ENCODE assay signal across 38 mouse cellular contexts in the genomic region with DNA sequence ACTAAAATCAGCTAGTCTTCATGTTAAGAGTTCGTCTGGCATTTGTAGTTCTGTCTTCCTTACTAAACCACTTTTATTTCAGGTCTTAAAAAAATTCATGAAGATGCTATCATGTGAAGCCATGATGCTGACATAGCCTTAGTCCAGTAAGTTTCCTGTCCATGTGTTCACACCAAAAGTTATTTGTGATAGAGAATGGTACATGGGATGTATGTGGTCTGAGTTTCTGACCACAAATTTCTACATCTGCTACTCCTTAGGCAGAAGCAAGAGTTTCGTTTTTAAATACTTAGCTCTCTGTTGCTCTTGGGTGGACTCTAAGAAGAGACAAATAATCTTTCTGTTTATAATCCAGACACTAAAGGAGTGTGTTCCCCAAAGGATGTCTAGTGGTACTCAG. TPM values are rescaled to one million over a fixed set of nuclear protein-coding genes. Genes with fewer than 3 reads are reported as not detected.
"Had no signal": no experiment of that assay in that cellular context is flagged by ENCODE, and none has a peak within 500 bp of the region (broad histone marks: within the 10 kb centered on the region; RNA-seq: fewer than 3 reads in every experiment).

No protein-coding gene starts in this region.

- H3K27me3 ChIP-seq: heart, embryonic 12.5 days; hindbrain, embryonic 12.5 days; intestine, embryonic 15.5 days; limb, embryonic 13.5 days; limb, embryonic 15.5 days; liver, embryonic 12.5 days had no signal

- ATAC-seq: hindbrain, embryonic 16.5 days; inflammation-experienced regulatory T-cells, adult 6 months; intestine, embryonic 15.5 days; intestine, postnatal 0 days; liver, embryonic 12.5 days had no signal

- H3K27ac ChIP-seq: heart, embryonic 10.5 days; hindbrain, embryonic 10.5 days; hindbrain, embryonic 12.5 days; hindbrain, embryonic 14.5 days; intestine, embryonic 15.5 days; layer of hippocampus, adult 2 months; limb, embryonic 13.5 days; limb, embryonic 15.5 days; liver, embryonic 12.5 days had no signal

- H3K9ac ChIP-seq: heart, embryonic 12.5 days; hindbrain, embryonic 12.5 days; hindbrain, embryonic 14.5 days; intestine, embryonic 15.5 days; limb, embryonic 13.5 days; limb, embryonic 15.5 days; liver, embryonic 12.5 days had no signal

- H3K4me1 ChIP-seq: heart, embryonic 10.5 days; heart, embryonic 12.5 days; hindbrain, embryonic 10.5 days; hindbrain, embryonic 12.5 days; intestine, embryonic 15.5 days; limb, embryonic 13.5 days; limb, embryonic 15.5 days; liver, embryonic 12.5 days had no signal

- H3K4me3 ChIP-seq: heart, embryonic 10.5 days; heart, embryonic 12.5 days; hindbrain, embryonic 10.5 days; hindbrain, embryonic 12.5 days; intestine, embryonic 15.5 days; layer of hippocampus, adult 2 months; limb, embryonic 13.5 days; limb, embryonic 15.5 days; liver, embryonic 12.5 days had no signal

- DNase-seq: gastrocnemius, postnatal 14 days; heart, adult 11 months; heart, postnatal 10 days; heart, postnatal 4 days; kidney, adult 18-20 months; kidney, adult 8-10 months; kidney, postnatal 10 days; kidney, postnatal 25 days; kidney, postnatal 4 days; left cerebral cortex, postnatal 4 days had no signal

- H3K36me3 ChIP-seq: heart, embryonic 10.5 days; heart, embryonic 12.5 days; hindbrain, embryonic 10.5 days; hindbrain, embryonic 12.5 days; intestine, embryonic 15.5 days; limb, embryonic 13.5 days; limb, embryonic 15.5 days; liver, embryonic 12.5 days had no signal

RNA-seq across cellular contexts. Expression of a gene that starts 14.2 kb away (rescaled TPM):
- total RNA-seq: gastrocnemius, adult 18-20 months; gastrocnemius, adult 8-10 months; gastrocnemius, postnatal 14 days; gastrocnemius, postnatal 4 days; heart, postnatal 10 days; heart, postnatal 25 days; heart, postnatal 4 days; layer of hippocampus, adult 2 months; layer of hippocampus, postnatal 10 days; layer of hippocampus, postnatal 25 days; left cerebral cortex, adult 18-20 months; left cerebral cortex, adult 8-10 months; left cerebral cortex, postnatal 10 days; left cerebral cortex, postnatal 25 days; left cerebral cortex, postnatal 4 days had no signal
- polyA plus RNA-seq: frontal cortex, adult 2 months; heart, embryonic 10.5 days; heart, embryonic 12.5 days; heart, embryonic 14.5 days; hindbrain, embryonic 10.5 days; hindbrain, embryonic 12.5 days; hindbrain, embryonic 14.5 days; hindbrain, embryonic 16.5 days; intestine, postnatal 0 days; kidney, embryonic 14.5 days; kidney, embryonic 16.5 days; limb, embryonic 11.5 days; limb, embryonic 13.5 days; limb, embryonic 15.5 days; liver, embryonic 12.5 days had no signal
